Mouse (Mus musculus) lung, postnatal 14 days (tissue): ENCODE results near the gene Eif4enif1.
"Not testable (repeated sequence)": the region's sequence is repeated elsewhere in the genome, so short reads cannot be mapped to it uniquely, and the experiment has no call there.

Experiments used
- DNase-seq: peaks from one replicate; pipeline ENCODE4 v3.0.0; 2021

The Eif4enif1 gene

DNA sequence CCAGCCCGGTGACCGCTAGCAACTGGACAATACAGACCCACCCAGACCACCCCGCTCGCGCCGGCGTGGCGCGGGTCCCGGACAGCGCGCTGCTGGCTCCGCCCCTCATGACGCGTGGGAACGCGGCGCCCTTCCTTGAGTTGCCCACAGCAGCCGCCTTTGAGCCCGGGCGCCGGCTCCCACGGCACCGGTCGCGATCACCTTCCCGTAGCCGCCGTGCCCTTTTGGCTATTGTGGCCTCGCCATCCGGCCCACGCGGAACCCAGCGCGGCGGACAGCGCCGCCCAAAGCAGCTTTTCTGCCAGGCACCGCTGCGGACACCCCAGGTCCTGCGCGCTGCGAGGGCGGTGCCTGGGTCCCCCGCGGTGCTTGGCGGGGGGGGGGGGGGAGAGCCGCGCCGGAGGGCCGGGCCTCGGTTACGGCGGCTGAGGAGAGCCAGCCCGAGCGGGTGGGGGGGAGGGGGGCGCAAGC lies at the start of gene Eif4enif1:
Gene Eif4enif1 (plus strand): TSS at position 162 of the 471 bp plus-strand sequence.
- peak; percentile 89 for DNase-seq

DNA sequence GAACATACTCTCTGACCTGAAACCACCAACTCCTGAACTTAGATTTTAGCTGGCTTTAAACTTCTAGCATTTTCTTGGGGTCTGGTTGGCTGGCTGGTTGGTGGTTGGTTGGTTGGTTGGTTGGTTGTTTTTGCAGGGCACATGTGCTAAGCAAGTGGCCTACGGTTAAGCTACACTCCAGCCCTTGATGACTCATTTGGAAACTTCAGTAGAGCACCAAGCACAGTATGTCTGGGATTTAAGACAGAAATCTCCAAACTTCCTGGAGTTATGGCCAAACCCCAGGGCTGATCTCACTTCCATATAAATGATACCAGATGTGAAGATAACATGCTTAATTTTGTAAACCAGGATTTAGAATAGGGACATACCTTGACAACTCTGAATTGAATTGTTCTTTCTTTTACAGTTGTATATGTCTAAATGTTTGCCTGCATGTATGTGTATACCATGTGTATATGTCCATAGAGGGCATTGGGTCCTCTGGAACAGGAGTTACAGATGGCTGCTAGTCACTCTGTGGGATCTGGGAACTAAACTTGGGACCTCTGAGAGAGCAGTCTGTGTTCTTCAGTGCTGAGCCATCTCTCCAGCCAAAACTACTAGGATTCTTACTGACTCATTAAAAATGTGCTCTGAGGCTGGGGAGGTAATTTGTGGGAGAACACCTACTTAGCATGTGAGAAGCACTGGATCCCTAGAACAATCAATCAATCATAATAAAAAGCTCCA lies 48.4 kb upstream of the Eif4enif1 start:
- peak; percentile 62 for DNase-seq

DNA sequence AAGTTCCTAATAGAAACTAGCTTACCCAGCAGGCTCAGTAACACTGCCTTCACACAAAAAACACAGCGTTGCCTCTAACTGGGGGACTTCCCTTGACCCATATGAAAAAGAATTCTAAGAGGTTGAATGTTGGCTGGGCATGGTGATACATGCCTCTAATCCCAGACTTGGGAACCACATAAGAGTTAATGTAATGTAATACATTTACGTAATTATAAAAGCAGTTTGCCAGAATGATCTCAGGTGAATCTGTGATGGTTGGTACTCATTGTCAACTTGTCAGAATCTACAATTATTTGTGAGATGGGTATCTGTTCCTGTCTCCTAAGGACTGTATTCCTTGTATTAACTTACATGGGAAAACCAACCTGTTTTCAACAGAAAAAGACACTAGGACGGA lies 45.2 kb upstream of the Eif4enif1 start:
- not testable (repeated sequence) for DNase-seq

DNA sequence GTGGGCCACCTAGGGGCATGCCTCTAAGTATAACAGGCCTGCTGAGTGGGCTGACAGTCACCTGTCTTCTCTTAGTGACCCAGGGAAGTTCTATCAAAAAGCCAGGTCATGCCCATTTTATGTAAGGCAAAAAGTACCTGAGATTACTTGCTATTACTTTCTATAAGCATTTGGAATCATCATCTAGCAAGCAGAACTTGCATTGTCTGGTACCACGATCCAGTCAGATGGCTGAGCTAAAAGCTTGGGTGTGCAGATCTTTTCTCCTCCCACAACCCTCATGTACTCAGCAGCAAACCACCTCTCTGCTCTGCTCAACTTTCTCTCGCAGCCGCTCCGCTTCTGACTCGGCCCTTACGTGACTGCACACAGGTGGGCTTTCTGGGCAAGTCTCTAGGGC lies 44.2 kb upstream of the Eif4enif1 start:
- DNase-seq, result not testable (repeated sequence)

GRCm38 (mm10) chr11:3158800-3159199 lies 43.4 kb upstream of the Eif4enif1 start:
- DNase-seq, result not testable (repeated sequence)

- peak; percentile 67 for DNase-seq
These were observed 40.8 kb upstream of the Eif4enif1 start for GRCm38 (mm10) chr11:3161370-3161769.

DNA sequence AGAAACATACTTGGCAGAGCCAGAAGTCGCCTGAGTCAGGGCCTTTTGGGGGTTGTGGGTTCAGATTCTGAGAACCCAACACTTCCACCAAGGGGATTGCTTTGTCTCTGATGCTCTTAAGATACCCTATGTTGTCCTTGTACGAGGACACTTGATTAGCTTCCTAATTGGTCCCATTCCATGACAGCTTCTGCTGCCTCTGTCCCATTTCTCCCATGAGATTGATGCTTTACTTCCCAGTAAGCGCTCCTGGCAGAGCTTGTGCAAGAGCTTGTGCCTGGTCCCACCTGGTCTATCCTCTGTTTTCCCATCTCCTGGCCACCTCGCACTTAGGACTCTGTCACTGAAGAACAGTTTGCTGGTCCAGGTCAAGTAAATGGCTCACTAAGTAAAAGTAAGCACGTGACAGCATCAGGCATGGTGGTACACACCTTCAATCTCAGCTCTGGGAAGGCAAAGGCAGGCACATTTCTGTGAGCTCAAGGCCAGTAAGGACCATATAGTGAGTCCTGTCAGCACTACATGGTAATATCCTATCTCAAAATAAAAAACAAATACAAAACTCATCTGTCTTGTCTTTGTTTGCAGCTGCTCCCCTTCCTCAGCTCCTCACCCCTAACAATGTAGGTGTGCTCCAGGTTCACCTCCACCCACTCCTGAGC lies 39.8 kb upstream of the Eif4enif1 start:
- peak; percentile 53 for DNase-seq

- peak; percentile 51 for DNase-seq
These were observed 39.1 kb upstream of the Eif4enif1 start for GRCm38 (mm10) chr11:3163122-3163521.

DNA sequence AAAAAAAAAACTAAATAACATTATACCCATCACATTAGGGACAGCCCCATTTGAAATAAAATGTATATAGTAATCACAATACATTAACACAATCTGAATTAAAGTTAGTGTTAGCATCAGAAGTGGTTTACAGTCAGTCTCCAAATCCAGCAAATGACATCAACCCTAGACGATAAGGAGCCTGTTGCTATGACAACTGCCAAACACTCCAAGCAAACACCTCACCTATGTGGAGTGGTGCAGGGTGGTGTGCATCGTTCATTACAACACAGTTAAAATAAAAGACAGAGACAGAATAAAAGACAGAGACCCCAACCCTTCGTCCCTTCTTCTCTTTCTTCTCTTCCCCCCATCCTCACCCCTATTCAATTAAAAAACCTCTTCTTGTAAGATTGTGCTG lies 38.5 kb upstream of the Eif4enif1 start:
- not testable (repeated sequence) for DNase-seq

DNA sequence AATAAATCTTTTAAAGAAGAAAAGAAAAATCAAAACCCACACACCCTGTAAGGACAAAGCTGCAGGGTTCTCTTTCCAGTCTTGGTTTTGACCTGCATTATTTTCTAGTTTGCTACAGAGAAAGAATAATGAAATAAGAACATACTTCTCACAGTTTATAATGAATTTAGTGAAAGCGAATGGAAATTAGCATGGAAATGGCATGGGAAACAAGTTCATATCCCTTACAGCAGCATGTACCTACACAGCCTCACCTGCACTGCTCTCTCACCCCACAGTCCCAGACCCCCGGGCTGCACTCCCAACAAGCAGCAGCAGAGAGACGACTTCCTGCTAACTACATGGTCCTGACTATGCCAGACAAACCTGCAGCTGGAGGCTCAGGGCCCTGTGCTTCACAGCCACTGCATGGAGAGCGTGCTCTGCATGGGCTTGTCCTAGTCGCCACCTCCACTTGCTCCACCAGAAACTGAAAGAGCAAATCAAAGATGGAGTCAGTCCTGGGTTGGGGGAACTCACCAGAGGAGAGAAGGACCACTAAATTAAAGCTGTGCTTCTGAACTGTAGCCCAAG lies 36.9 kb upstream of the Eif4enif1 start:
- DNase-seq, result not testable (repeated sequence)

GRCm38 (mm10) chr11:3166321-3166720 lies 35.9 kb upstream of the Eif4enif1 start:
- DNase-seq, result not testable (repeated sequence)

DNA sequence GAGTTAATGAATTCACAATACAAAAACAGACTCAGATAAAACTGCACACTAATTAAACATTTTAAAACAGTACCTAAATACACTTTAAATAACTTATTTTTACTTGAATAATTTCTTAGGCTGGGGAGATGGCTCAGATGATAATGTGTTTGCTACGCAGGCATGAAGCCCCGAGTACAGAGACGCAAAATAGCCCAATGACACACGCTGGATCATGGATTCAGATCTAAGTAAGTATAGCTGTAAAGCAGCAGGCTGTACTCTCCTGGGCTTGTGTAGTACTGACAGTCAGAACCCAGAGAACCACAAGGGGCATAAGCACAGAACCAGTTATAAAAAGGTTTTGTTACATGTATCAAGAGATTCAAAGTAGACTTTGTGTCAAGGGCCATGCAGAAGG lies 35.1 kb upstream of the Eif4enif1 start:
- DNase-seq, result not testable (repeated sequence)

DNA sequence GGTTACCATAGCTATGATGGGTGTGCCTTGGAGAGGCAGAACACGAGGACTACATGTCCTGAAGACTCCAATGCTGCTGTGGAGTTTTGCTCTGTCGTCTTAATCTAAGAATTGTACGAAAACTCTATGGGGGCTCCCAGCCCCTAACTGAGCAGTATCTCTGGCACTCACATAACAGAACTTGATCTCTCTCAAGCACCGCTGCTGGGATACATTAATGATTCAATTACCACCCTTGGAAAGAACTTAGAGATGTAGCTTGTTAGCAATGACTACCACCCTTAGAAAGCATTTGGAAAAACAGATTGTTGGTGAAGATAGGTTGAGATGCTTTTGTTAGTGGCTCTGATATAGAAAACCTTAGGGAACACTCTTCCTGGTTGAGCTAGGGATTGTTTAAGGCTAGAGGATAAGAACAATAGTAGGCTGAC lies 34.6 kb upstream of the Eif4enif1 start:
- peak; percentile 43 for DNase-seq

- DNase-seq, result not testable (repeated sequence)
These were observed 33.1 kb upstream of the Eif4enif1 start for GRCm38 (mm10) chr11:3169042-3169441.

DNA sequence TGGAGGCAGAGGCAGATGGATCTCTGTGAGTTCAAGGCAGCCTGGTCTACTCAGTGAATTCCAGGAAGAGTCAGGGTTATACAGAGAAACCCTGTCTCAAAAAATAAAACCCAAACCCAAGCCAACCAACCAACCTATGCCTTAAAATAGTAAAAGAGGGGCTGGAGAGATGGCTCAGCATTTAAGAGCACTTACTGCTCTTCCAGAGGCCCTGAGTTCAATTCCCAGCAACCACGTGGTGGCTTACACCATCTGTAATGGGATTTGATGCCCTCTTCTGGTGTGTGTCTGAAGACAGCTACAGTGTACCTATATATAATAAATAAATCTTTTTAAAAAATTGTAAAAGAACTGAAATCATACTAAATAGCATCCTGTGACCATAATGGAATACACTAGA lies 30.3 kb upstream of the Eif4enif1 start:
- DNase-seq, result peak; percentile 50

- not testable (repeated sequence) for DNase-seq
These were observed 29.7 kb upstream of the Eif4enif1 start for GRCm38 (mm10) chr11:3172526-3172925.

DNA sequence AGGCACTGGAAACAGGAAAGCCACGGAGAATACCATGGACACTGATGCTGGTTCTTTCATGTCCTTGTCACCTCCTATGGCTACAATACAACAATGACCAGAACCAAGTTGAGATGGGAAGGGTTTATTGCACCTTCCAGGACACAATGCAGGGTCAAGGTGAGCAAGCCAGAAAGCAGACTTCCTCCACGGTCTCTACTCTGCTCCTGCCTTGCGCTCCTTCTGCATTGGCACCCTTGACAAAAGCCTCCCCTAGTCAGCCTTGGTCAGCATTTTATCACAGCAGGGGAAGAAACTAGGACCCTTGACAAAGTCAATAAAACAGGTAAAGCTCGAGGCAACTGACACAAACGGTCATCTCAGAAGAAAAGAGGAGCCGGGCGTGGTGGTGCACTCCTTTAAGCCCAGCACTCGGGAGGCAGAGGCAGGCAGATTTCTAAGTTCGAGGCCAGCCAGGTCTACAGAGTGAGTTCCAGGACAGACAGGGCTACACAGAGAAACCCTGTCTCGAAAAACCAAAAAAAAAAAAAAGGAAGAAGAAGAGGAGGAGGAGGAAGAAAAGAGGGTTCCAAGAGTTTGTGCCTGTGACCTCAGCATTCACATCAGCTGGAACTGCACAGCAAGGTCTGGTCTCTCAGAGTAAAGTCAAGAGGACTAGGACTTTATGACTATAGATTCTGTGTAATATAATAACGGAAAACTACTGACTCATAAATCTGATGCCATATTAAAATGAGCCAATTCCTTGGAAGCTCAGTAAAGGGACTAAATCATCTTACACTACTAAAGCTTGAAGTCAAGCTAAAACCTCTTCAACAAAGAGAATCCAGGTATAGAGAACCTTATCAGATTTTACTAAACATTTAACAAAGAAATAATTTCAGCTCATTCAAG lies 28.5 kb upstream of the Eif4enif1 start:
- DNase-seq, result peak; percentile 61

DNA sequence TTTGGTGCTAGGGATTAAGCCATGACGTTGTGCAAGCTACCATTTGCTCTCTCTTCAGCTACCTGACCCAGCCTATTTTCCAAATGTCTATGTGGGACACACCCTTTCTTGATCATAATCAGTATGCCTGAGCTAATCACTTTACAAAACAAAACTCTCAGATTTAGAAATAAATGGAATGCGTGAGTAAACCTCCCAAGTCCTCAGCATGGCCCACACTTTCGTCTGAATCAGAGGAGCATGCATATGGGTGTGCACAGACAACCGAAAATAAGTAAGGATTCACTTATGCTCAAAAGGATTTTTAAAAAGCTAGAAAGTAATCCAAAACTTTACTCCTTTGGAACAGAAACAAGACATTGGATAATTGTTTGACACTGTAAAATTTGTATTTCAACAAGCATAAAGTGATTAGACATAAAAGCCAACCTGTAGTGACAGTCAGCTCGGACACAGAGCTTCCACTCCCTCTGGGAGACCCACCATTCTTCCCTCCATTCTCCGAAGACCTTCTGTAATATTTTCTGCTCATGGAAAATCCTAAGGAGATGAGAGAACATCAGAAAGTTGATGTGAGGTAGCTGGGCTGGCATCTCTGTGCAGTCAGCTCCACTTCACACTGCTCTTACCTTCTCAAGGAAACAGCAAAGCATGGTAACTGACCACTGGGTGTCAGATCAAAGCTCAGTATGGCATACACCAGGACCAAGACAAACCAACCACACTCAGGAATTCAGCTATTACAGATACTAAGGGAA lies 23.0 kb upstream of the Eif4enif1 start:
- peak; percentile 51 for DNase-seq

- peak; percentile 36 for DNase-seq
These were observed 22.5 kb upstream of the Eif4enif1 start for GRCm38 (mm10) chr11:3179726-3180092.

DNA sequence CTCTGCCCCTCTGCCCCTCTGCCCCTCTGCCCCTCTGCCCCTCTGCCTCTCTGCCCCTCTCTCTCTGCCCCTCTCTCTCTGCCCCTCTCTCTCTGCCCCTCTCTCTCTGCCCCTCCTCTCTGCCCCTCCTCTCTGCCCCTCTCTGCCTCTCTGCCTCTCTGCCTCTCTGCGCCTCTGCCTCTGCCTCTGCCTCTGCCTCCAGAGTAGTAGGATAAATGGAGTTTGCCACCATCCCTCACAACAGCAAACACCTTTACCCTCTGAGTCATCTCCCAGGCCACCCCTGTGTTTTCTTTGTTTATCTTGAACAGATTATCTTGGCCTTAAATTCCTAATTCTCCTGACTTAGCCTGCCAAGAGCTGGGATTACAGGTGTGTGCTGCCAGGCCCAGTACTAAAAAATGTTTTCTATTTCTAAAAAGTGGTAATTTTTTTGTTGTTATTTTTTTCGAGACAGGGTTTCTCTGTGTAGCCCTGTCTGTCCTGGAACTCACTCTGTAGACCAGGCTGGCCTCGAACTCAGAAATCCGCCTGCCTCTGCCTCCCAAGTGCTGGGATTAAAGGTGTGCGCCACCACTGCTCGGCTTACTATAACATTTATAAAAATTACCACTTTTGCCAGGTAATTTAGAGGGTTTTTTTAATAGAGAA lies 21.6 kb upstream of the Eif4enif1 start:
- not testable (repeated sequence) for DNase-seq

DNA sequence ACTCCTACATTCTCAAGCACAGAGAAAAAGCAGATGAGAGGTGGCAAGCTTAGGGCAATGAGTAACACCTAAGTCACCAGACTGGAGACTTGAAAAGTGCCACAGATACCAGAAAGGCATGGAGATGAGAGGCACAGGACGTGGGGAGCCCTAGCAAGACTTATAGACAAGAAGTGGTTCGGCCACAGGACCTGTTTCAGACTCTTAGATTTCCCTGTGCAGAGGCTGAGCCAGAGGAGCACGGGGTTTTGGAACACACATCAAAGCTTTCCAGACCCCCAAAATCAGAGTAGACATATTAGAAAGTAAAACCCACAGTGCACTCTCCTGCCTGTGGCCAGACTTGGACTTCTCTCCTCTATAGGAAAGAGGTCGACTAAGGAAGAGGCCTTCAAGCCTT lies 20.9 kb upstream of the Eif4enif1 start:
- peak; percentile 67 for DNase-seq
